Mouse (Mus musculus) liver, embryonic 15.5 days (tissue): ENCODE measurements around the gene Ak2. TPM values are rescaled to one million over a fixed set of nuclear protein-coding genes. Genes with fewer than 3 reads are reported as not detected.

Experiments used
- ATAC-seq: fragments of 200-750 bp; cut with Nextera tagmentation; 2 replicates; pipeline ENCODE4 v1.8.0; 2017; ENCODE audit warnings: moderate number of reproducible peaks, mild to moderate bottlenecking, moderate library complexity; ENCODE audit not compliant: insufficient read depth
- H3K27ac ChIP-seq: fragments of 300-500 bp; sonication (generic); replicated peaks from 2 replicates; pipeline ENCODE4 v1.5.1; 2015; ENCODE audit warnings: mild to moderate bottlenecking, inconsistent platforms
- H3K27me3 ChIP-seq: fragments of 300-500 bp; sonication (generic); 2 replicates; pipeline ENCODE4 v1.6.1; 2015; ENCODE audit warnings: mild to moderate bottlenecking, inconsistent platforms
- H3K36me3 ChIP-seq: fragments of 300-500 bp; sonication (generic); replicated peaks from 2 replicates; pipeline ENCODE4 v1.6.1; 2015; ENCODE audit warnings: moderate library complexity, mild to moderate bottlenecking, inconsistent platforms
- H3K4me1 ChIP-seq: fragments of 300-500 bp; sonication (generic); replicated peaks from 2 replicates; pipeline ENCODE4 v1.6.1; 2015; ENCODE audit warnings: inconsistent platforms
- H3K4me2 ChIP-seq: fragments of 300-500 bp; sonication (generic); 2 replicates; pipeline ENCODE4 v1.6.1; 2015; ENCODE audit warnings: moderate library complexity, mild to moderate bottlenecking, inconsistent platforms
- H3K4me3 ChIP-seq: fragments of 300-500 bp; sonication (generic); replicated peaks from 2 replicates; pipeline ENCODE4 v1.5.1; 2015; ENCODE audit warnings: mild to moderate bottlenecking, inconsistent platforms
- H3K9ac ChIP-seq: fragments of 300-500 bp; sonication (generic); 2 replicates; pipeline ENCODE4 v1.6.1; 2015; ENCODE audit warnings: moderate library complexity, mild to moderate bottlenecking, inconsistent platforms
- H3K9me3 ChIP-seq: fragments of 300-500 bp; sonication (generic); replicated peaks from 2 replicates; pipeline ENCODE4 v1.6.1; 2016; ENCODE audit warnings: inconsistent platforms
- WGBS: fragments of 180-500 bp; shearing (Covaris S2); methylation state at CpG from one replicate; pipeline ENCODE4 v1.1.7; 2015; ENCODE audit warnings: mixed read lengths; ENCODE audit not compliant: insufficient replicate concordance; 5-methylcytosine and 5-hydroxymethylcytosine counted together
- polyA plus RNA-seq: library from polyadenylated mRNA; unstranded; fragments of >200 nt; fragmentation: Nextera tagmentation; extraction: Ambion mirVana; gene quantifications from 2 replicates; pipeline ENCODE4 v1.2.1, GENCODE M21; 2015

Ak2 gene
- polyA plus RNA-seq, 1 experiment from 2014 or later: 119 TPM

- Histone ChIP-seq H3K4me1 (peaks cover 12% of the 10 kb centered on the region), H3K9ac (no peak overlapping the region), H3K27me3 (no peaks in the 10 kb centered on the region), H3K9me3 (no peaks in the 10 kb centered on the region), H3K4me2 (no peak overlapping the region), H3K4me3 (no peak overlapping the region), H3K27ac (no peak overlapping the region), H3K36me3 (no peaks in the 10 kb centered on the region)
- ATAC-seq: no peak
- 70% methylated on average over 4 of the region's 4 CpGs for WGBS
Observed at GRCm38 (mm10) chr4:128976577-128976976, 15.2 kb upstream of the Ak2 start.

- no peak for ATAC-seq
- H3K9ac ChIP-seq: no peak overlapping the region
- no peaks in the 10 kb centered on the region for H3K9me3 ChIP-seq
- no peak overlapping the region for H3K27ac ChIP-seq
- no peak overlapping the region for H3K4me2 ChIP-seq
- WGBS: 52% methylated on average over 3 of the region's 3 CpGs
- peaks cover 18% of the 10 kb centered on the region for H3K4me1 ChIP-seq
- no peak overlapping the region for H3K4me3 ChIP-seq
- no peaks in the 10 kb centered on the region for H3K27me3 ChIP-seq
- no peaks in the 10 kb centered on the region for H3K36me3 ChIP-seq
Observed at GRCm38 (mm10) chr4:128977217-128977616, 14.5 kb upstream of the Ak2 start.

- no peaks in the 10 kb centered on the region for H3K36me3 ChIP-seq
- H3K27me3 ChIP-seq: no peaks in the 10 kb centered on the region
- no peaks in the 10 kb centered on the region for H3K9me3 ChIP-seq
- H3K27ac ChIP-seq: no peak overlapping the region
- peaks cover 25% of the 10 kb centered on the region for H3K4me1 ChIP-seq
- ATAC-seq: no peak
- H3K9ac ChIP-seq: no peak overlapping the region
- no peak overlapping the region for H3K4me2 ChIP-seq
- 32% methylated on average over 1 of the region's 1 CpGs for WGBS
- no peak overlapping the region for H3K4me3 ChIP-seq
Observed at GRCm38 (mm10) chr4:128978634-128979033, 13.1 kb upstream of the Ak2 start.

GRCm38 (mm10) chr4:128980890-128981832 lies 10.6 kb upstream of the Ak2 start:
- no peak overlapping the region for H3K4me3 ChIP-seq
- H3K36me3 ChIP-seq: no peaks in the 10 kb centered on the region
- H3K4me2 ChIP-seq: peak overlapping the region; percentile 15; the same call in 1 of the 2 replicates
- H3K27me3 ChIP-seq: no peaks in the 10 kb centered on the region
- no peak overlapping the region for H3K9ac ChIP-seq
- H3K4me1 ChIP-seq: peaks cover 29% of the 10 kb centered on the region
- H3K9me3 ChIP-seq: no peaks in the 10 kb centered on the region
- 16% methylated on average over 12 of the region's 12 CpGs for WGBS
- no peak for ATAC-seq
- H3K27ac ChIP-seq: peak overlapping the region; percentile 38

DNA sequence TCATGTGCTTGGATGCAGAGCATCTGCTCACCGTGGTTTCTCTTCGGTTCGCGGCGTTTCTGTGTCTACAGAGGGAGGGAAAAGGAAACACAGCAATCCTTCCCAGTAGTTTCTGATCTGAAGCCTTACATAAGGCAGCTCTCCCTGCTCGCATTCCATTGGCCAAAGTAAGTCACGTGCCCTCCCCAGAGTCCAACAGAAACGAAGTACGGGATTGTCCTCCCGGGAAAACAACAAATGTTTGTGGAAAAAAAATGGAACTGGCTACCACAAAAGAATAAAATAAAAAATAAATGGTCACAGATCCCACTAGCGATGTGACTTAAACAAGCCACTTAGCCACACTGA lies 10.0 kb upstream of the Ak2 start:
- no peaks in the 10 kb centered on the region for H3K9me3 ChIP-seq
- no peaks in the 10 kb centered on the region for H3K36me3 ChIP-seq
- H3K4me2 ChIP-seq: peak overlapping the region; percentile 15
- ATAC-seq: no peak
- no peak overlapping the region for H3K9ac ChIP-seq
- H3K4me1 ChIP-seq: peaks cover 29% of the 10 kb centered on the region
- H3K4me3 ChIP-seq: no peak overlapping the region
- no peaks in the 10 kb centered on the region for H3K27me3 ChIP-seq
- 28% methylated on average over 11 of the region's 11 CpGs for WGBS
- 0 out of 2 replicates have a peak overlapping the region, but pooled peaks have one; percentile 38 for H3K27ac ChIP-seq

GRCm38 (mm10) chr4:128983151-128983550 lies 8.6 kb upstream of the Ak2 start:
- peaks cover 29% of the 10 kb centered on the region for H3K4me1 ChIP-seq
- H3K27ac ChIP-seq: peak overlapping the region; percentile 66

GRCm38 (mm10) chr4:128983656-128984055 lies 8.1 kb upstream of the Ak2 start:
- Histone ChIP-seq H3K36me3 (no peaks in the 10 kb centered on the region), H3K27me3 (no peaks in the 10 kb centered on the region), H3K27ac (peak overlapping the region; percentile 66), H3K9me3 (no peaks in the 10 kb centered on the region), H3K4me2 (no peak overlapping the region), H3K4me1 (peaks cover 24% of the 10 kb centered on the region), H3K9ac (no peak overlapping the region), H3K4me3 (no peak overlapping the region)
- 38% methylated on average over 2 of the region's 2 CpGs for WGBS
- peak; percentile 73 for ATAC-seq

More at GRCm38 (mm10) chr4:128983151-128983550, 8.6 kb upstream of the Ak2 start:
- 49% methylated on average over 2 of the region's 2 CpGs for WGBS
- no peak overlapping the region for H3K4me3 ChIP-seq
- H3K9me3 ChIP-seq: no peaks in the 10 kb centered on the region
- ATAC-seq: peak; percentile 13; the same call in 1 of the 2 replicates
- no peak overlapping the region for H3K9ac ChIP-seq
- H3K27me3 ChIP-seq: no peaks in the 10 kb centered on the region
- no peaks in the 10 kb centered on the region for H3K36me3 ChIP-seq
- no peak overlapping the region for H3K4me2 ChIP-seq

DNA sequence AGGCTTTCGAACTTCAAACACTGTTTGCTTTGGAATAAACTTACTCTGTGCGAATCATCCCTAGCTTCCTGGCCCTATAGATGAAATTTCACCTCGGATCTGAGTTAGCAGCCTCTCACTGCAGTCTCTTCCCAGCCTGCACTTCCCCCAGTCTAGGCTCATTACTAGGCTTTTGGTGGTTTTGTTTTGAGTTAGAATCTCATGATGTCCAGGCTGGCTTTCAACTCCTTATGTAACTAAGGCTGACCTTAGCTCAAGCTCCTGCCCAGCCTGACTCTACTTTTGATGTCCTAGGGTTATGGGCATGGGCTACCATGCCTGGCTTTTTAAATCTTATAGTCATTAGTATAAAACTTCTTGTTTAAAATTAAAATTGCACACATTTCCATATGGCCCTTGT lies 7.2 kb upstream of the Ak2 start:
- H3K4me3 ChIP-seq: no peak overlapping the region
- peaks cover 22% of the 10 kb centered on the region for H3K4me1 ChIP-seq
- no peaks in the 10 kb centered on the region for H3K36me3 ChIP-seq
- H3K9ac ChIP-seq: no peak overlapping the region
- H3K4me2 ChIP-seq: no peak overlapping the region
- no peaks in the 10 kb centered on the region for H3K27me3 ChIP-seq
- no peak for ATAC-seq
- no peaks in the 10 kb centered on the region for H3K9me3 ChIP-seq
- 52% methylated on average over 3 of the region's 3 CpGs for WGBS
- H3K27ac ChIP-seq: 0 out of 2 replicates have a peak overlapping the region, but pooled peaks have one; percentile 66

DNA sequence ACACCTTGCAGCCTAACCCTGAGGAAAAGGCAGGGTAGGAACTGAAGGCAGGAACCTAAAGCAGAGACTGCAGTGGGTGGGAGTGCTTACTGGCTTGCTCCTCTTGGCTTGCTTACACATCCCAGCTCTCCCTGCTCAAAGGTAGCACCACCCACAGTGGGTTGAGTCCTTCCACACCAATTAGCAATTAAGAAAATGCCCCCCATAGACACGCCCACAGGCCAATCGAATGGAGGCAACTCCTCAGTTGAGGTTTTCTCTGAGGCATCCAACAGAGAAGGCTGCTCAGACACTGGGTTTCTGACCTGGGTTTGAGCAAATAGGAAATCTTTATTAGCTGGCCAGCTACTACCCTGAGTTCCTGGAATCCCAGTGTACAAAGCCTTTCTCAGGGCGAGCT lies 2.8 kb upstream of the Ak2 start:
- peaks cover 18% of the 10 kb centered on the region for H3K4me1 ChIP-seq
- no peak overlapping the region for H3K4me2 ChIP-seq
- H3K4me3 ChIP-seq: no peak overlapping the region
- no peak for ATAC-seq
- H3K27me3 ChIP-seq: no peaks in the 10 kb centered on the region
- WGBS: 55% methylated on average over 3 of the region's 3 CpGs
- H3K9me3 ChIP-seq: no peaks in the 10 kb centered on the region
- H3K27ac ChIP-seq: no peak overlapping the region
- no peak overlapping the region for H3K9ac ChIP-seq
- H3K36me3 ChIP-seq: no peaks in the 10 kb centered on the region

DNA sequence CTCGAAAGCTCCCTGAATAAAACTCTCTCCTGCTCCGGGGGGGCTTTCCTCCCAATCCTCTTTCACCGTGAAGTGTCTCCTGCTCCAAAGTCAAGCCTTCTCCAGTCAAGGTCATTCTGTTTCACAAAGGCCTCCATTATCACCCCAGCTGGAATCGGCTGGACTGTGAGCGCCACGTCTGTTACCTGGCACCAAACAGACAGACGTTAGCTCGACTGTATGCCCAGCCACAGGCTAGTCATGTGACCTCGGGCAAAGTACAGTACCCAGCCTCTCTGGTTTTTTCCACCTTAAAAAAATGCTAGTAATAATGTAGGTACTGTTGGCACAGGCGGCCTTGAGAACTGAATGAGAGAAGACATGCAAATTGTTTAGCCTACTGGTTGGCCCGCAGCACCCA lies 2.1 kb upstream of the Ak2 start:
- H3K4me3 ChIP-seq: no peak overlapping the region
- no peak overlapping the region for H3K4me2 ChIP-seq
- WGBS: 65% methylated on average over 11 of the region's 11 CpGs
- no peak overlapping the region for H3K9ac ChIP-seq
- ATAC-seq: no peak
- no peak overlapping the region for H3K27ac ChIP-seq
- peaks cover 26% of the 10 kb centered on the region for H3K4me1 ChIP-seq
- no peaks in the 10 kb centered on the region for H3K27me3 ChIP-seq
- H3K9me3 ChIP-seq: no peaks in the 10 kb centered on the region
- no peaks in the 10 kb centered on the region for H3K36me3 ChIP-seq

DNA sequence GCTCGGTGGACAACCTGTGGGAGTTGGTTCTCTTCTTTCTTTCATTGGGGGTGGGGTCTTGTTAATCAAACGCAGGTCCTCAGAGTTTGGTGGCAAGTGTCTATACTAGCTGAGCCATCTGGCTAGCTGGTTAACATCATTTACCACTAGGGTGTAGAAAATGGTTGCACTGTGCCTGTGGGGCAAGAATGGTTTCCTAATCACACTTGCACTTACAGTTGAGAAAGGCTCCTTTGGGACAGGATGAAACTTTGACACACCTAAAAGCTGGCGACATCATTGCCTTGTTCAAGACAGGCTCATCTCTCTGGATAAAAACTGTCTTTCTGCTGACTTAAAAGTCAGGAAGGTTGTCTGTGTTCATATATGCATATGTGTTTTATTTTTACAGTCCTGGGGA lies 418 bp downstream of the Ak2 start:
- WGBS: 57% methylated on average over 3 of the region's 3 CpGs
- H3K27ac ChIP-seq: 0 out of 2 replicates have a peak overlapping the region, but pooled peaks have one; percentile 42
- no peak for ATAC-seq
- no peak overlapping the region for H3K4me3 ChIP-seq
- H3K27me3 ChIP-seq: no peaks in the 10 kb centered on the region
- peaks cover 15% of the 10 kb centered on the region for H3K36me3 ChIP-seq
- H3K9ac ChIP-seq: no peak overlapping the region
- H3K4me1 ChIP-seq: peaks cover 46% of the 10 kb centered on the region
- no peaks in the 10 kb centered on the region for H3K9me3 ChIP-seq
- no peak overlapping the region for H3K4me2 ChIP-seq
